Mouse (Mus musculus) spleen, postnatal 36 days (tissue): ENCODE data around the gene Kdm3a.

Source experiments
- DNase-seq, 2 experiments: peaks; one replicate each; pipeline ENCODE4 v3.0.0; 2022; ENCODE audit warnings: low spot score in 2 of 2, mixed read lengths in 1 of 2

Gene Kdm3a

DNA sequence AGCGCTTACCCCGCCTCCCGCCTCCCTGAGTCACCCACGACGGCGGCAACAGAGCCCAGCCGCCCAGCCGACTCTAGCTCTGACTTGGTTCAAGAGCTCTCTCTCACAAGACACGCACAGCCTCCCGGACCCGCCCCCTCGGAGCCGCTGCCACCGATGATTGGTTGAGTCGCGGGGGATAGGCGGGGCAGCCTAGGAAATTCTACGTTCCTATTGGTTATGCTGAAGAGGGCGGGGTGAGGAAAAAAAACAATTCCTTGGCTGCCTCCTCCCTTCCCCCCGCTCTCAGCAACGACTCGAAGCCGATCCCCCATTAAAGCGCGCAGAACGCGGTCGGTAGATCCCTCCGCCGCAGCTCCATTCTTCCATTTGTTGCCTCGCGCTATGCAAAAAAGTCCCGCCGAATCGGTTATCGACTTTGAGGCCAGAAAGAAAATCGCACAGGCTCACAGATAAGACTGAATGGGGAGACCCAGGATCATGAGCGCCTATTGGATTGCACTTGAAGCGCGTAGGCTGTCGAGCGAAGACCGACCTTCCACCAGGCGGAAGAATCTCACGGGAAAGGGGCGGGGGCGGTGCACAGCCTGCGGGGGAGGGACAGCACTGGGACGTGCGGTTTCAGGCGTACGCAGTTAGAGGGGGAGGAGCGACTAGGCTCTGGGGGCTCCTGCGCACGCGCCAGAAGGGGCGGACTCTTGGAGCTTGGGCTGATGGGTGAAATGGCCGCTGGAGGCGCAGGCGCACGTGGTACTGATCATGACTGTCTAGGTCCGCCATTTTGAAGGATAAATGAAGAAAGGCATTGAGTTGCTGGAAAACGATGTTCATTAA, at the start of gene Kdm3a:
Gene Kdm3a (minus strand): TSS at position 162 of the 834 bp plus-strand sequence.
- peak; percentile 98 to 99 for DNase-seq

DNA sequence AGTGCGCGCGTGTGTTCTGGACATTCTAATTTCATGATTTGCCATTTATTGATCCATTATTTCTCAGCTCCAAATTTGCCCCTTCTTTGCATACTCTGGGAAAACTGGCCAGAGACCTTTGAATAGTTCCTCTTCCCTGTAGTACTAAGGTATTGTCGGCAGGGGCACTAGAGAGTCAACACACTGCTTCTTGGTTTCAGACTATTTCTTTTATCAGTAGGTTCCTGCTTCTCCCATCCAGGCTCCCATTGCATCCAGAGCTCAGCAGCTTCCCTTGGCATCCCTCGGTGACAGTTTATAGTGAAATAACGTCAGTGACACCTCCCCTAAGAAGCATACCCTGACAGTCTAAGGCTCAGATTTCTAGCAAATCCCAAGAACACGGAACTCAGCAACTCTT, 46.1 kb upstream of the Kdm3a start:
- no peak for DNase-seq

GRCm38 (mm10) chr6:71673166-71673565, 40.4 kb upstream of the Kdm3a start:
- DNase-seq = no peak

DNA sequence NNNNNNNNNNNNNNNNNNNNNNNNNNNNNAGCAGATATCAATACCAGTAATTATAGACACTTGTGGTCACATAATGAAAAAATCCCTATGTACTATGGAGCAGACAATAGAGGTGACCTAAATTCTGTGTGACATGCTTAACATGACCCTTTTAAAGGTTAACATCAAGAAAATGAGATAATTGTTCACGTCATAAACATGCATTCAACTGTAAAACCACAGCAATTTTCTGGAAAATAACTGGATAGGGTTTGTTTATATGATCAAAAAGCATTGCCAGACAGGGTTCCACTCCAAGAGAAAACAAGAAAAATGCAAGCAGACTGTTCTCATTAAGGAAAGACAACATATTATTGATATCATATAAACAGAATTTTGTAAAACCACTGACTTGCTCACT, 31.7 kb upstream of the Kdm3a start:
- no peak for DNase-seq

DNA sequence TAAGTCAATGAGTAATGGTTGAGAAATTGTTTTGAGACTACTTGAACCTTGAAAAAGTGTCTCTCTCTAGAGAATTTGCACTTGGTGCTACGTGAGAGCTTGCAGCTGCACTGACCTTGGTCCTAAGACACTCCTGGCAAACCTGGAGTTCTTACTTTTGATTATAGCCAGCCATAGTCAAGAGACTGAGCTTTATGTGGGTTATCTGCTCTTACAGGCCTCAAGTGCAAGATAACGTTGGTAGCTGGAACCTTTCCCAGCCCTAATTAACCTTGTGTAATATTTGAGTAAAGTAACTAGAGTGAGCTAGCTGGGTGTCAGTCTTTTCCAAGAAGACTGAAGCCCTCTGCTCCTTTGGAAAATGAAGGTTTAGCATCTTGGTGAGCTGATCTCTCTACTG, 25.5 kb upstream of the Kdm3a start:
- DNase-seq = peak; percentile 1 to 3

GRCm38 (mm10) chr6:71655835-71656234, 23.0 kb upstream of the Kdm3a start:
- no peak for DNase-seq

DNA sequence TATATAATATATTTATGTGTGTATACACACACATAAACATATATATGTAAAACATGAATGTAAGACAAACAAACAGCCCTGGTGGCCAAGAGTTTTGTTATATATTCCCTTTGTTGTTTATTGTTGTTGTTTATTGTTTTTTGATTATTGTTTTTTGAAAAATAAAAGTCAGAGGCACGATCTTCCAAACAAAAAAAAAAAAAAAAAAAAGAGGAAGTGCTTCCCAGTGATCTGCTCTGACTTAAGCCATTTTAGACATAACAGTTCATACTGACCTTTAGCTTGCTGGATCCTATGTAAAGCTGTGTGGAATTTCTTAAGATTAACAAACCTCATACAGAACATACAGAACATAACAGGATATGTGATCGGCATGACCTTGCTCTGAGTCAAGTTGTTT, 19.1 kb upstream of the Kdm3a start:
- DNase-seq = no peak

DNA sequence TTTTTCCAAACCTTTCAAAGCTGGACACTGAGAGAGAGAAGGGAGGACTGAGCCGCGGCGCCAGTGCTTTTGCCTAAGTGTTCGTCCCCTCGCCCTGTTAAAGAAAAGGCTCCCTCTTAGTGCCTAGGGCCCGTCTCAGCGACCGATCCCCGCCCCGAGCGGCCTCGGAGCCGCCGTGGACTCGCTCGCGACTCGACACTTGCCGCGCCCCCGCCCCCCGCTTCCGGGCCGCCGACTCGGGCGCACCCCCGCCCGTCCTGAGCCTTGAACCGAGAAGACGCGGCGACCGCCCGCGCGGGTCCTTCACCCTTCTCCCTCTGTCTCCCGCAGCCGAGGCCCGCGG, 333 bp downstream of the Kdm3a start:
- DNase-seq = no peak

- peak; percentile 41 to 49 for DNase-seq
These were observed 906 bp downstream of the Kdm3a start for GRCm38 (mm10) chr6:71631706-71632461.

- DNase-seq = peak in 1 of 2 experiments; percentile 11
These were observed 1.6 kb downstream of the Kdm3a start for GRCm38 (mm10) chr6:71631196-71631595.

GRCm38 (mm10) chr6:71627325-71627724, 5.5 kb downstream of the Kdm3a start:
- no peak for DNase-seq

GRCm38 (mm10) chr6:71625984-71626383, 6.8 kb downstream of the Kdm3a start:
- DNase-seq = no peak

GRCm38 (mm10) chr6:71624723-71625122, 8.1 kb downstream of the Kdm3a start:
- no peak for DNase-seq

DNA sequence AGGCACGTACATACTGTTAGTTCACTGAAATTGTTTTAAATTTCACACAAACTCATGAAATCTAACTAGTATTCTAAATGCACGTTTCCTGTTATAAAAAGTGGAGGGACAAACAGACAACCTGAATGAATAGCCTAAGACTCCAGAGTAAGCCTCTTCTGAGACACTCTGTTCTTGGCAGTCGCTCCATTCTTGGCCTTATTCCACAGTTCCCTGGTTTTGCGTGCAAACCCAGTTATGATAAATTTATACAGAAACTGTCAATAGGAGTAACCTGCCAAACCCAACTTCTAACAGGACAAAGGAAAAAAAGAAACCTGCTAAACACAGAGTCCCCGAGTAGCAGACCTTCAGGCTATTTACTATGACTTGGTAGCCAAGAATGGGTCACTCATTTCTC, 10.8 kb downstream of the Kdm3a start:
- no peak for DNase-seq

GRCm38 (mm10) chr6:71621551-71621950, 11.2 kb downstream of the Kdm3a start:
- no peak for DNase-seq

- DNase-seq = no peak
These were observed 15.8 kb downstream of the Kdm3a start for GRCm38 (mm10) chr6:71616959-71617358.

DNA sequence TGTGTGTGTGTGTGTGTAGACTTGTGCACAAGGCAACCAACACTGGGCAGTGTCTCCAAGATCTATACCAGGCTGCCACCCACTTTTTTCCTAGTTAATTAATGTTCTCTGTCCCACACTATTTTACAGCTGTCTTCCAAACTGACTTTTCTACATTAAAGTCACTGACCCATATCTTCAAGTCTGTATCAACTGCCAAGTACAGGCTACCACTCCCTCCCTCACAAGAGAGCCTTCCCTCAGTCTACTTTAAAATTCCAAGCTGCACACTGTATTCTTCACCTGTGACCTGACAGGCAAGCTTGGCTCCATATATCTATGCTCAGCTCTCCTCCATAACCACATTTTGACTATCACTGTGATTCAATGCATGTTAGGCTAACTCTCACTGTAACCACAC, 19.6 kb downstream of the Kdm3a start:
- no peak for DNase-seq

GRCm38 (mm10) chr6:71609968-71610367, 22.8 kb downstream of the Kdm3a start:
- DNase-seq = peak; percentile 10 to 21

GRCm38 (mm10) chr6:71608994-71609393, 23.8 kb downstream of the Kdm3a start:
- no peak for DNase-seq

GRCm38 (mm10) chr6:71607756-71608155, 25.0 kb downstream of the Kdm3a start:
- DNase-seq = no peak

DNA sequence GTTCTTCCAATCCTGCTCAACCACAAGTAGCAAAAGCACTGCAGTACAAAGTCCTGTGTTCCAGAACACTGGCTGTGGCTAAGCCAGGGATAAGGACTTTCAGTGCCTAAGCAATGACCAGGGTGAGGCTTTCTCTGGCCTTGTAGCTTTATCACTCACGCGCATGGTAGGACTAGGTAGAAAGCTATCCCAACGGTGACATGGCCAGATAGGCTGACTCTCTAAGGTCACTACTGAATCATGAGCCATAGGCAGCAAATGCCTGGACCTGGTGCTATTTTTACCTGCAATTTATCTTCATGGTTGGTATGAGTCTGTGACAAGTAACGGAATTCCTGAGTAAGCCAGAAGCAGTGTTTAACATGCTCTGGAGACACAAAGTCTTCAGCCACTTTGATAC, 42.6 kb downstream of the Kdm3a start:
- no peak for DNase-seq

- no peak for DNase-seq
These were observed 43.4 kb downstream of the Kdm3a start for GRCm38 (mm10) chr6:71589401-71589800.

- no peak for DNase-seq
These were observed 49.6 kb downstream of the Kdm3a start for GRCm38 (mm10) chr6:71583198-71583597.
